Mouse (Mus musculus): ENCODE results near the gene Stat4.

DNA sequence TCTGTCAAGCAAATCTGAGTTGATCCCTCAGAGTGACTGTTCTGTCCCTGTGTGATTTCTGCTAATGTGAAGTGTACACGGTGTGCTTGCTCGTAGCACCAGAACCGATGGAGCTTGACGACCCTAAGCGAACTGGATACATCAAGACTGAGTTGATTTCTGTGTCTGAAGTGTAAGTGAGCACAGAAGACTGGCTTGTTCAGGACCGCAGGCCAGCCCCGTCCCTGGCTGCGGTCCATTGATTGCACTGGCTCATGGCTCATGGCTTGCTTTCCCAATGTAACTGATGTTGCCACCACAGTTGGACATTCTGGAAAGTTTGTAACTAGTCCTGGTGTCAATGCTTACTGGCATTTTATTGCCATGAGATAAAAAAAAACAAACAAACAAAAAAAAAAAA is 167.9 kb downstream of the Stat4 start:
- TF ChIP-seq POLR2A (IDR thresholded peaks at IDR 0.05; ENCODE audit: insufficient read depth, low read length) = no peak
- no peak for TF ChIP-seq CTCF (IDR thresholded peaks at IDR 0.05; ENCODE audit: low read depth, low read length)
